Comparison of ENCODE assay signal across 8 mouse cellular contexts in genomic region chr6:120356951-120357945, GRCm38 (mm10). TPM values are rescaled to one million over a fixed set of nuclear protein-coding genes. Genes with fewer than 3 reads are reported as not detected.
DNase-seq lines count a peak whose midpoint lies in the region; ATAC-seq and TF ChIP-seq lines count a peak whose summit lies in the region.

No protein-coding gene starts in this region.

- peak overlapping the region; percentile 98 for H3K4me3 ChIP-seq in ES-Bruce4 (ENCODE audit: low read depth, low read length)
- peak overlapping the region; percentile 53 for H3K4me3 ChIP-seq in forebrain, embryonic 13.5 days
- peak overlapping the region; percentile 51 for H3K4me3 ChIP-seq in liver, postnatal 0 days (ENCODE audit: low read depth, low read length)
- peak overlapping the region; percentile 39 for H3K4me3 ChIP-seq in neural tube, embryonic 14.5 days (ENCODE audit: low read depth, low read length)

- TF ChIP-seq CTCF in ES-Bruce4 (IDR thresholded peaks at IDR 0.05; ENCODE audit: low read depth, low read length), result no peak
- peak; percentile 47; the same call in 1 of the 2 replicates for TF ChIP-seq CTCF in liver, postnatal 0 days (IDR thresholded peaks at IDR 0.05; ENCODE audit: low read depth)

- WGBS in forebrain, embryonic 13.5 days, result 1% methylated on average over 31 of the region's 31 CpGs
- under 1% methylated on average over 31 of the region's 31 CpGs for WGBS in large intestine, adult 2 months
- WGBS in liver, postnatal 0 days (ENCODE audit: insufficient replicate concordance), result under 1% methylated on average over 31 of the region's 31 CpGs
- WGBS in neural tube, embryonic 14.5 days, result 2% methylated on average over 31 of the region's 31 CpGs

- peak; percentile 100 for ATAC-seq in cerebellum, adult (ENCODE audit: insufficient number of reproducible peaks, low FRiP score, low TSS enrichment)
- peak; percentile 99 for ATAC-seq in forebrain, embryonic 13.5 days
- ATAC-seq in liver, postnatal 0 days, result peak; percentile 99
- ATAC-seq in neural tube, embryonic 14.5 days (ENCODE audit: low read depth), result peak; percentile 97

- no peaks in the 10 kb centered on the region for H3K9me3 ChIP-seq in ES-Bruce4 (replicated peaks; ENCODE audit: control insufficient read depth, insufficient read depth, low read length, poor library complexity, severe bottlenecking)
- H3K9me3 ChIP-seq in forebrain, embryonic 13.5 days (replicated peaks), result no peaks in the 10 kb centered on the region
- no peaks in the 10 kb centered on the region for H3K9me3 ChIP-seq in liver, postnatal 0 days (ENCODE audit: low read length)
- no peaks in the 10 kb centered on the region for H3K9me3 ChIP-seq in neural tube, embryonic 14.5 days (ENCODE audit: control insufficient read depth, low read length)

- H3K36me3 ChIP-seq in ES-Bruce4 (ENCODE audit: control insufficient read depth, insufficient read depth, low read length, poor library complexity, severe bottlenecking), result peaks cover 16% of the 10 kb centered on the region
- H3K36me3 ChIP-seq in forebrain, embryonic 13.5 days (ENCODE audit: poor library complexity, severe bottlenecking), result peaks cover 11% of the 10 kb centered on the region; the same call in 1 of the 2 replicates
- peaks cover 8% of the 10 kb centered on the region; the same call in 1 of the 2 replicates for H3K36me3 ChIP-seq in liver, postnatal 0 days (replicated peaks; ENCODE audit: insufficient read depth, low read length)
- no peaks in the 10 kb centered on the region for H3K36me3 ChIP-seq in neural tube, embryonic 14.5 days (ENCODE audit: control insufficient read depth, insufficient read depth, low read length)

- TF ChIP-seq EP300 in ES-Bruce4 (IDR thresholded peaks at IDR 0.05; ENCODE audit: insufficient read depth, low read depth, low read length), result no peak
- TF ChIP-seq EP300 in liver, postnatal 0 days (IDR thresholded peaks at IDR 0.05; ENCODE audit: low read depth), result no peak; the same call in none of the 2 replicates

- H3K9ac ChIP-seq in ES-Bruce4 (ENCODE audit: low read depth, poor library complexity, severe bottlenecking), result peak overlapping the region; percentile 89
- H3K9ac ChIP-seq in forebrain, embryonic 13.5 days, result peak overlapping the region; percentile 62
- H3K9ac ChIP-seq in liver, postnatal 0 days (replicated peaks), result peak overlapping the region; percentile 73
- H3K9ac ChIP-seq in neural tube, embryonic 14.5 days (replicated peaks; ENCODE audit: low read depth, low read length), result no peak overlapping the region; the same call in 1 of the 2 replicates

- peak; percentile 90 for TF ChIP-seq POLR2A in ES-Bruce4 (IDR thresholded peaks at IDR 0.05; ENCODE audit: insufficient read depth, low read length)

- H3K4me2 ChIP-seq in forebrain, embryonic 13.5 days, result peak overlapping the region; percentile 61
- H3K4me2 ChIP-seq in liver, postnatal 0 days (ENCODE audit: low read depth, low read length), result peak overlapping the region; percentile 68
- peak overlapping the region; percentile 59 for H3K4me2 ChIP-seq in neural tube, embryonic 14.5 days (ENCODE audit: low read depth, low read length)

- peak; percentile 89 for DNase-seq in heart, postnatal 10 days
- DNase-seq in large intestine, adult 2 months (ENCODE audit: low read depth, low spot score), result peak; percentile 84
- peak; percentile 88 for DNase-seq in liver, postnatal 0 days
- DNase-seq in testis, postnatal 10 days (ENCODE audit: low spot score), result peak; percentile 75

- H3K4me1 ChIP-seq in ES-Bruce4 (ENCODE audit: control insufficient read depth, insufficient read depth, low read length), result no peaks in the 10 kb centered on the region
- H3K4me1 ChIP-seq in forebrain, embryonic 13.5 days, result peaks cover 9% of the 10 kb centered on the region
- H3K4me1 ChIP-seq in liver, postnatal 0 days (ENCODE audit: insufficient read depth), result peaks cover 10% of the 10 kb centered on the region; the same call in 1 of the 2 replicates
- peaks cover 4% of the 10 kb centered on the region; the same call in 1 of the 2 replicates for H3K4me1 ChIP-seq in neural tube, embryonic 14.5 days (ENCODE audit: control insufficient read depth, insufficient read depth, low read length)

- H3K27me3 ChIP-seq in ES-Bruce4 (ENCODE audit: control insufficient read depth, insufficient read depth, low read length, poor library complexity, severe bottlenecking), result no peaks in the 10 kb centered on the region
- no peaks in the 10 kb centered on the region for H3K27me3 ChIP-seq in forebrain, embryonic 13.5 days
- H3K27me3 ChIP-seq in liver, postnatal 0 days (ENCODE audit: insufficient read depth, low read length), result no peaks in the 10 kb centered on the region
- no peaks in the 10 kb centered on the region for H3K27me3 ChIP-seq in neural tube, embryonic 14.5 days (ENCODE audit: control insufficient read depth, insufficient read depth, low read length)

- peak overlapping the region; percentile 92 for H3K27ac ChIP-seq in ES-Bruce4 (ENCODE audit: insufficient read depth, low read length)
- no peak overlapping the region for H3K27ac ChIP-seq in forebrain, embryonic 13.5 days
- H3K27ac ChIP-seq in liver, postnatal 0 days (ENCODE audit: low read depth), result peak overlapping the region; percentile 91
- H3K27ac ChIP-seq in neural tube, embryonic 14.5 days (ENCODE audit: low read depth, low read length), result no peak overlapping the region

- intact Hi-C loops in heart, postnatal 10 days (cut with DNase I), result no loop called here

RNA-seq across cellular contexts. Expression of gene Kdm5a, which starts 6.7 kb away (rescaled TPM):
- 65.6 and 75.3 TPM in 2 replicates for polyA plus RNA-seq in ES-Bruce4 (2011; ENCODE audit: insufficient read depth, insufficient read length, low read depth, missing spikeins)
- 55.5 and 59.6 TPM in 2 replicates for polyA plus RNA-seq in forebrain, embryonic 13.5 days (2015; fragmentation: Nextera tagmentation; extraction: Ambion mirVana)
- 10 to 100 TPM; 46.0 to 47.5 TPM for total RNA-seq in heart, postnatal 10 days (2021)
- 2.1 and 4.0 TPM in 2 replicates for polyA plus RNA-seq in large intestine, adult 2 months (2012; rRNA removed)
- polyA plus RNA-seq in liver, postnatal 0 days (2015; fragmentation: Nextera tagmentation; extraction: Ambion mirVana), result 12.6 and 16.9 TPM in 2 replicates
- 35.0 and 40.6 TPM in 2 replicates for polyA plus RNA-seq in neural tube, embryonic 14.5 days (2014; fragmentation: Nextera tagmentation; extraction: Ambion mirVana)

RNA-seq across cellular contexts. Expression of gene Ccdc77, which starts 6.9 kb away (rescaled TPM):
- 59.3 and 60.4 TPM in 2 replicates for polyA plus RNA-seq in ES-Bruce4 (2011; ENCODE audit: insufficient read depth, insufficient read length, low read depth, missing spikeins)
- polyA plus RNA-seq in forebrain, embryonic 13.5 days (2015; fragmentation: Nextera tagmentation; extraction: Ambion mirVana), result 19.2 and 20.3 TPM in 2 replicates
- 10 to 100 TPM in 1 of 2 experiments, 1 to 10 TPM in 1; 9.4 to 11.6 TPM for total RNA-seq in heart, postnatal 10 days (2021)
- polyA plus RNA-seq in large intestine, adult 2 months (2012; rRNA removed), result 2.4 and 3.2 TPM in 2 replicates
- polyA plus RNA-seq in liver, postnatal 0 days (2015; fragmentation: Nextera tagmentation; extraction: Ambion mirVana), result 7.7 and 9.2 TPM in 2 replicates
- 9.0 and 12.6 TPM in 2 replicates for polyA plus RNA-seq in neural tube, embryonic 14.5 days (2014; fragmentation: Nextera tagmentation; extraction: Ambion mirVana)

Comparison
In these comparisons a context has a peak if more than half of its experiments do, and no peak if none do; other contexts are left out.
1. H3K27ac ChIP-seq: peak in ES-Bruce4 (single experiment) and liver, postnatal 0 days (single experiment); none in forebrain, embryonic 13.5 days (single experiment) and neural tube, embryonic 14.5 days (single experiment).
2. H3K4me3 ChIP-seq: peak in every context shown above with its lines; median percentile 98 in ES-Bruce4; 53 in forebrain, embryonic 13.5 days; 51 in liver, postnatal 0 days; 39 in neural tube, embryonic 14.5 days.
3. Peak in every context shown above with its lines, with median percentiles within 50 percentile points of each other: ATAC-seq, H3K4me2 ChIP-seq and DNase-seq.